Mouse (Mus musculus) small intestine, adult 2 months (tissue): ENCODE results near the gene 2700081O15Rik.

Experiments used
- CTCF ChIP-seq: fragments of 200-500 bp; IDR thresholded peaks from 2 replicates; pipeline ENCODE4 v1.5.1; 2012; ENCODE audit warnings: low read depth, mild to moderate bottlenecking, control low read depth, inconsistent platforms, low read length, moderate library complexity, mixed read lengths; ENCODE audit not compliant: insufficient replicate concordance, insufficient read length; ENCODE audit errors: extremely low read depth
- POLR2A ChIP-seq: fragments of 200-500 bp; IDR thresholded peaks from 2 replicates; pipeline ENCODE4 v1.6.1; 2012; ENCODE audit warnings: low read depth, mild to moderate bottlenecking, control low read depth, inconsistent platforms, low read length, moderate library complexity

DNA sequence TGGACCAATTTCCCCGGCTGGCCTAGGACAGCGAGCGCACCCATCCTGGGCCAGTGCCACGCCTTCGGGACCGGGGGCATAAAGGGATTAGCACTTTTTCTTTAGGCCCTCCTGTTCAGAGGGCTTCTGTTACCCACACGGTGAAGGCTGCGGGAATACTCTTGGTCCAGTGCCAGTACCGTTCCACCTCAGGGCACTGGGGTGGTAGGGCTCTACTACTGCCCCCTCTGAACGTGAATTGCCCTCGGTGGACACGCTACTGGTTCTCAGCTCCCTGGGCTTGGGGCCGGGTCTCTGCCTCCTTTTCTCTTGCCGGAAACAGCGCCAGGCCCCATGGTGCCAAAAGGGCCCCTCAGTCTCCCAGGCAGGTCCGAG, 6.2 kb downstream of the 2700081O15Rik start:
- TF ChIP-seq CTCF (no peak), POLR2A (no peak)
